Mouse (Mus musculus) heart, postnatal 0 days (tissue): ENCODE measurements around the gene Cnot4.

Experiments
- CTCF ChIP-seq: IDR thresholded peaks from 2 replicates; pipeline ENCODE4 v1.5.1; 2016; ENCODE audit warnings: antibody characterized with exemption, control low read depth, low read depth
- EP300 ChIP-seq: IDR thresholded peaks from 2 replicates; pipeline ENCODE4 v1.6.1; 2016; ENCODE audit warnings: antibody characterized with exemption, low read depth

- TF ChIP-seq CTCF (no peak), EP300 (no peak)
These were observed 14.3 kb upstream of the Cnot4 start for GRCm38 (mm10) chr6:35147726-35148422.
